Mouse (Mus musculus): Measurements from ENCODE around the gene Mcam. TPM values are rescaled to one million over a fixed set of nuclear protein-coding genes. Genes with fewer than 3 reads are reported as not detected.

Mcam gene
- polyA plus RNA-seq, 1 experiment from 2014 or later = 9.0 TPM

Other genes with a start within 250 kb of the Mcam start
- 4.6 and 11.6 TPM in 2 replicates for gene Thy1, start 91.1 kb upstream of the Mcam start, polyA plus RNA-seq (2014; fragmentation: Nextera tagmentation; extraction: Ambion mirVana)
- 9.4 and 11.7 TPM in 2 replicates for gene Usp2, start 67.4 kb upstream of the Mcam start, polyA plus RNA-seq (2014; fragmentation: Nextera tagmentation; extraction: Ambion mirVana)
- gene Mfrp, start 32.7 kb upstream of the Mcam start, polyA plus RNA-seq (2014; fragmentation: Nextera tagmentation; extraction: Ambion mirVana) = not detected in 2 replicates
- gene C1qtnf5, start 27.2 kb upstream of the Mcam start, polyA plus RNA-seq (2014; fragmentation: Nextera tagmentation; extraction: Ambion mirVana) = 6.7 and 8.0 TPM in 2 replicates
- 0.08 and 0.10 TPM in 2 replicates for gene Gm49380, start 21.0 kb upstream of the Mcam start, polyA plus RNA-seq (2014; fragmentation: Nextera tagmentation; extraction: Ambion mirVana)
- 28.9 and 32.6 TPM in 2 replicates for gene Rnf26, start 21.0 kb upstream of the Mcam start, polyA plus RNA-seq (2014; fragmentation: Nextera tagmentation; extraction: Ambion mirVana)
- gene Cbl, start 99.6 kb downstream of the Mcam start, polyA plus RNA-seq (2014; fragmentation: Nextera tagmentation; extraction: Ambion mirVana) = 19.7 and 22.6 TPM in 2 replicates
- gene Ccdc153, start 106.2 kb downstream of the Mcam start, polyA plus RNA-seq (2014; fragmentation: Nextera tagmentation; extraction: Ambion mirVana) = not detected in 2 replicates
- 0.12 and 0.23 TPM in 2 replicates for gene Pdzd3, start 117.0 kb downstream of the Mcam start, polyA plus RNA-seq (2014; fragmentation: Nextera tagmentation; extraction: Ambion mirVana)
- 3.7 and 4.5 TPM in 2 replicates for gene Nlrx1, start 134.1 kb downstream of the Mcam start, polyA plus RNA-seq (2014; fragmentation: Nextera tagmentation; extraction: Ambion mirVana)
- gene Abcg4, start 154.1 kb downstream of the Mcam start, polyA plus RNA-seq (2014; fragmentation: Nextera tagmentation; extraction: Ambion mirVana) = 21.4 and 25.0 TPM in 2 replicates
- 21.9 and 23.2 TPM in 2 replicates for gene Hinfp, start 171.2 kb downstream of the Mcam start, polyA plus RNA-seq (2014; fragmentation: Nextera tagmentation; extraction: Ambion mirVana)
- gene C2cd2l, start 185.8 kb downstream of the Mcam start, polyA plus RNA-seq (2014; fragmentation: Nextera tagmentation; extraction: Ambion mirVana) = 19.0 and 21.9 TPM in 2 replicates
- 35.3 and 35.9 TPM in 2 replicates for gene Dpagt1, start 191.6 kb downstream of the Mcam start, polyA plus RNA-seq (2014; fragmentation: Nextera tagmentation; extraction: Ambion mirVana)
- gene H2afx, start 200.2 kb downstream of the Mcam start, polyA plus RNA-seq (2014; fragmentation: Nextera tagmentation; extraction: Ambion mirVana) = 92.3 and 94.3 TPM in 2 replicates
- 58.3 and 58.4 TPM in 2 replicates for gene Hmbs, start 209.8 kb downstream of the Mcam start, polyA plus RNA-seq (2014; fragmentation: Nextera tagmentation; extraction: Ambion mirVana)
- 34.4 and 43.4 TPM in 2 replicates for gene Vps11, start 227.2 kb downstream of the Mcam start, polyA plus RNA-seq (2014; fragmentation: Nextera tagmentation; extraction: Ambion mirVana)
- gene Hyou1, start 245.0 kb downstream of the Mcam start, polyA plus RNA-seq (2014; fragmentation: Nextera tagmentation; extraction: Ambion mirVana) = 20.7 and 27.0 TPM in 2 replicates

All from neural tube, embryonic 14.5 days (tissue).